Mouse (Mus musculus) testis, adult 2 months (tissue): ENCODE measurements at regions not wholly inside any gene's neighbourhood (a gene's known extent, or its start where the extent isn't known, plus 50 kb on each side); places are given as distances from the start of the nearest gene placed in this dataset.

ENCODE experiments used
- H3K27ac ChIP-seq: fragments of 200-500 bp; 2 replicates; pipeline ENCODE4 v1.5.1; 2012; ENCODE audit warnings: low read depth, low read length; ENCODE audit not compliant: control insufficient read depth, insufficient read depth
- H3K27me3 ChIP-seq: fragments of 200-500 bp; 2 replicates; pipeline ENCODE4 v1.6.1; 2012; ENCODE audit warnings: mild to moderate bottlenecking, low read length, moderate library complexity; ENCODE audit not compliant: control insufficient read depth, insufficient read depth
- H3K36me3 ChIP-seq: fragments of 200-500 bp; 2 replicates; pipeline ENCODE4 v1.6.1; 2012; ENCODE audit warnings: mild to moderate bottlenecking, low read length; ENCODE audit not compliant: control insufficient read depth, insufficient read depth
- H3K4me1 ChIP-seq: fragments of 200-500 bp; 2 replicates; pipeline ENCODE4 v1.6.1; 2012; ENCODE audit warnings: low read length; ENCODE audit not compliant: control insufficient read depth, insufficient read depth
- H3K4me3 ChIP-seq: fragments of 200-500 bp; 2 replicates; pipeline ENCODE4 v1.5.1; 2012; ENCODE audit warnings: low read depth, mild to moderate bottlenecking, low read length, moderate library complexity, mixed read lengths; ENCODE audit not compliant: control insufficient read depth
- CTCF ChIP-seq: fragments of 200-500 bp; IDR thresholded peaks from 2 replicates; pipeline ENCODE4 v1.5.1; 2012; ENCODE audit warnings: low read depth, mild to moderate bottlenecking, inconsistent platforms, low read length, moderate library complexity; ENCODE audit not compliant: control insufficient read depth, insufficient read depth, insufficient replicate concordance
- POLR2A ChIP-seq: fragments of 200-500 bp; IDR thresholded peaks from 2 replicates; pipeline ENCODE4 v1.6.1; 2012; ENCODE audit warnings: low read depth, mild to moderate bottlenecking, inconsistent platforms, low read length, moderate library complexity; ENCODE audit not compliant: control insufficient read depth

DNA sequence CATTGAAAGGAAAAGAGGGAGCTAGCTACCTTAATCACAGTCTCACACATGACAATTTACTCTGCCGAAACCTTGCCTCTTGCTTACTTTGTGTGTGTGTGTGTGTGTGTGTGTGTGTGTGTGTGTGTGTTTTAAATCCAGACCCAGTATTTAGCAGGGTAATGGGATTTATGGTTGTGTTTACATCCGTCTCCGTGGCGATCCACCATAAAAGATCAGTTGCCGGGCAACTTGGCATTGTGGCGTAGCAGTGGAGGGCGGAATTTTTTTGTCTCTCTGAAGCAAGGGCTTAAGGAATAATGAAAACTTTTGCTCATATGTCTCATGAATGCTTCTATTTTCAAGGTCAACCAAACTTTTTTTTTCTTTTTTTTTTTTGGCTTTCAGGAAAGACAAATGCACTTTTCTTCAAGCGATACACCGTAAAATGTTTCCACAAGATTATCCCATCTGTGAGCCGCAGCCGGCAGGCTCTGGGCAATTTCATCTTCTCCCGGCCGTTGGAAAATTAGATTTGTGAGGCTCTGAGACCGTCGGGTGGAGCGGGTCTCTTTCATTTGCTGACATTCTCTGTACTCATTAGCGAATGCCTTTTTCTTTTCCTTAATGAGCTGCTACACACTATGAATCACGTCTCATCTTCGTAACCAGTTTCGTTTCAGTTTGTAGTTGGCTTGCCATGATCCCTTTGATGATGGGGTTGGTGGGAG is 53.9 kb upstream of the Ptch1 start:
- TF ChIP-seq CTCF (no peak), POLR2A (no peak)
- Histone ChIP-seq H3K4me1 (no peaks in the 10 kb centered on the region), H3K27me3 (no peaks in the 10 kb centered on the region), H3K4me3 (peak overlapping the region; percentile 62), H3K36me3 (no peaks in the 10 kb centered on the region), H3K27ac (no peak overlapping the region)

- H3K4me3 ChIP-seq: peak overlapping the region; percentile 62
- TF ChIP-seq POLR2A (no peak), CTCF (no peak)
- no peak overlapping the region for H3K27ac ChIP-seq
- H3K27me3 ChIP-seq: no peaks in the 10 kb centered on the region
- H3K36me3 ChIP-seq: no peaks in the 10 kb centered on the region
- no peaks in the 10 kb centered on the region for H3K4me1 ChIP-seq
Observed at GRCm38 (mm10) chr13:63627894-63628287, 54.5 kb upstream of the Ptch1 start.

DNA sequence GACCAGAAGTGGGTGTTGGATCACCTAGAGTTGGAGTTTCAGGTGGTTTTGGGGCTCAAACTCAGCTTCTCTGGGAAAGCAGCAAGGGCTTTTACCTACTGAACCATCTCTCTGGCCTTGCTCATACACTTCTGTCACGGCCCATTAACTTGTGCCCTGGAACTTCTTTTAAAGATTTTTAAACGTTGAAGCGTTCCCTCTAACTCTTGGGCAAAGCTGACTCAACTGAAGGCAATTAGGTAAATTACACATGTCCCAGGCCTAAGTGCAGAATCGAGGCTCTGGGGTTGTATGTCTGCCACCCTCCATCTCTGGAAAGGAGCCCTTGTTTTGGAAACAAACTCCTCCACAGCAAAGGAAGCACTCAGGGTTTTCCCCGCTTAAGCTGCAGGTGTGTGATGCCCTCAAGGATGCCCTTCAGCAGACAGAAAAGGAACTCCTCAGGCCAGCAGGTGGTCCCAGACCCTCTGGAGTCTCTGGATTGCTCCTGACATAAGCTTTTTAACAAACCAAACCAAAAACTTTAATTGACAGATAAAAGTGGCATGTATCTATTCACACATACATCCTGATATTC is 58.5 kb upstream of the Ptch1 start:
- TF ChIP-seq CTCF (no peak), POLR2A (no peak)
- H3K4me3 ChIP-seq: no peak overlapping the region
- H3K27ac ChIP-seq: no peak overlapping the region
- H3K36me3 ChIP-seq: no peaks in the 10 kb centered on the region
- H3K4me1 ChIP-seq: no peaks in the 10 kb centered on the region
- no peaks in the 10 kb centered on the region for H3K27me3 ChIP-seq

DNA sequence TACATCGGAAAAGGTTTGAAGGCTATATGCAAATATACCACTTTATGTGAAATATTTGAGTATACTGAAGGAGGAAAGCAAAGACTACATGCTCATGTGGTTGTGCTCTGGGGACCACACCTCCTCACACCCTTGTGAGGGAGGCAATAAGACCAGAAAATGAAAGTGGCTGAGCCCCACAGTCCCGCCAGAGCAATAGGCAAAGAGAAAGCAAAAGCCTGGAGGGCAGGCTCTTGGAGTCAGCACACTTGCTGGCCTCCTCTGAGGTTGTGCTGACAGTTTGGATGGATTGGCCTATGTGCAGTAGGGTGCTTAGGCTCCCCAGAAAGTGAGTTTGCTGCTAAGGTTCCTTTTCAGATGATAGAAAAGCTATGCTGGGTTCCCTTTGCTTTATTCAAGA is 60.9 kb upstream of the Ptch1 start:
- Histone ChIP-seq H3K36me3 (no peaks in the 10 kb centered on the region), H3K27ac (no peak overlapping the region), H3K4me3 (no peak overlapping the region), H3K4me1 (no peaks in the 10 kb centered on the region), H3K27me3 (no peaks in the 10 kb centered on the region)
- TF ChIP-seq CTCF (no peak), POLR2A (no peak)

DNA sequence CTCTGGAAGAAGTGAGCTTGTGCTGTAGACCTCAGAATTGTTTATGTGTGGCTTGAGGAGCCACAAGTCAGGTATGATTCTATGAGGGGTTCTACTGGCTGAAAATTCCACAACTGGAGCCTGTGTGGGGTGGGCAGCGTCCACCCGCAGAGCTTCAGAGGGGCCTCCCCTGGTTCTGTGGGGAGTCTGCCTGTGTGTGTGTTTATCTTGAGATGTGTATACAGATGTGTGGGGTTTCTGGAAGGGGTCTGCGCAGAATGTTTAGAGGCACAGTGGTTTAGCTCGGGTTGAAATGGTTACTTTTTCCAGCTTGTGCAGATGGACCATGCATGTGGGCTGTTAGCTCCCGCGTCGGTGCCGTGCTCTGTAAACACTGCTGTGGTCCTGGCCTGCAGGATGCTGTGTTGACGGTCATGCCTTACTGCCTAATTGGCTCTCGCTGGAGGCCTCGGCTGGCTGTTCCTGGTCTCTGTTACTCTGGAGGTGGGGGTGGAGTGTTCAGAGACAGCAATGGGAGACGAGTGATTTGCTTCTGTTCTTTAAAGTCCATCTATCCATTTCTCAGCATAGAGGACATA is 68.3 kb upstream of the Ptch1 start:
- H3K27ac ChIP-seq: no peak overlapping the region
- TF ChIP-seq POLR2A (no peak), CTCF (no peak)
- H3K27me3 ChIP-seq: no peaks in the 10 kb centered on the region
- no peak overlapping the region for H3K4me3 ChIP-seq
- peaks cover 6% of the 10 kb centered on the region for H3K4me1 ChIP-seq
- no peaks in the 10 kb centered on the region for H3K36me3 ChIP-seq

DNA sequence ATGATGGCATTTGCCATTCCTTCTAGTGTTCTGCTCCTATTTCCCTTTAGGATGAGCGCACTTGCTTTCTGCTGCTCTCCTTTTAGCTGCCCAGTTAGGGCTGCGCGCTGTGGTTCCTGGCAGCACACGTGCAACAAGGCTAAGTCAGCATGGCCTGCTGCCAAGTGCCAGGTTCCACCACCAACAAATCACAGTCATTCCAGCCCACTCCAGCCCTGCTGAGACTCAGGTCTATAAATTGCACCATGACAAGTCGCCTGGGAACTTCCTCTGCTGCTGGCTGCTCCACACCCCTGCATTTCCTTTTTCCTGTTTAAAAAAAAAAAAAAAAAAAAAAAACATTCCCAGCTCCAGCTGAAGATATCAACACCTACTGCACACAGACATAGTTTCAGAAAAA is 69.2 kb upstream of the Ptch1 start:
- H3K27me3 ChIP-seq: no peaks in the 10 kb centered on the region
- no peak overlapping the region for H3K4me3 ChIP-seq
- H3K27ac ChIP-seq: no peak overlapping the region
- peaks cover 6% of the 10 kb centered on the region for H3K4me1 ChIP-seq
- H3K36me3 ChIP-seq: no peaks in the 10 kb centered on the region
- TF ChIP-seq POLR2A: no peak
- TF ChIP-seq CTCF: no peak

GRCm38 (mm10) chr13:63643394-63643793 is 70.0 kb upstream of the Ptch1 start:
- H3K36me3 ChIP-seq: no peaks in the 10 kb centered on the region
- H3K4me1 ChIP-seq: peaks cover 6% of the 10 kb centered on the region
- no peak overlapping the region for H3K4me3 ChIP-seq
- TF ChIP-seq CTCF (no peak), POLR2A (no peak)
- H3K27ac ChIP-seq: no peak overlapping the region
- H3K27me3 ChIP-seq: no peaks in the 10 kb centered on the region

DNA sequence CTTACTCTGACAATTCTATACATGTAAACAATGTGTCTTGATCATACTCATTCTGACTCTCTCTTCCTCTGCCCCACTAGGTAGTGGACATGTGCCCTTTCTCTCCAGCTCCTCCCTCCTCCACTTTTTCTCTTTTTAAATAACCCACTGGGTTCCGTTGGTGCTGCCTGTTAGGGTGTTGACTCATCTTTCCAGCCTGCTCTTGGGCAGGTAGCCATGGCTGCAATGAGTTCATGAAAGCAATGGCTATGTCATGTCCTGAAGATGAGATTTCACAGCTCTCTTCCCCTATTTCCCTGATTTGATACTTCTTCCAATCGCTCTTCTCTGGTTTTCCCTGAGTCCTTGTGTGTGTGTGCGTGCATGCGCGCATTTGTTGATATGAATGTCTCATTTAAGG is 70.9 kb upstream of the Ptch1 start:
- H3K27ac ChIP-seq: no peak overlapping the region
- no peaks in the 10 kb centered on the region for H3K36me3 ChIP-seq
- TF ChIP-seq CTCF: no peak
- no peak for TF ChIP-seq POLR2A
- no peaks in the 10 kb centered on the region for H3K27me3 ChIP-seq
- H3K4me3 ChIP-seq: no peak overlapping the region
- H3K4me1 ChIP-seq: peaks cover 6% of the 10 kb centered on the region
